16 mouse cellular contexts compared by ENCODE assay signal in the genomic region with DNA sequence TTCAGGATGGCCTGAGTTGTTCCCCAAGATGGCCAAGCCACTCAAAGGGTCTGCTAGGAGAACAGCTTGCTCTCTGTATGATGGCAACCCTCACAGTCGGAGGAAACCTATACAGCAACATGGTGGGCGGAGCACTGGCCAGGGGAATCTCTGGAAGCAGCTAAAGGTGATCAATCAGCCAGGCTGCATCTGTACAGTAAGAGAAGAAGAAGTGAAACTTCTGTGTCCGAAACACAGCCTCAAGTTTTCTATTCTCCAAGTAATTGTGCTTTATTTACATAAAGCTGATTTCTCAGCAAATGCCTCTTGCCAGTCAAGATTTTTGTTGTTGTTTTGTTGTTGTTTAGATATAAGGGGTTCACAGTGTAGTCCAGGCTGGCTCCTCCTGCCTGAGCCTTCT. TPM values are rescaled to one million over a fixed set of nuclear protein-coding genes. Genes with fewer than 3 reads are reported as not detected.
"Had no signal": no experiment of that assay in that cellular context is flagged by ENCODE, and none has a peak within 500 bp of the region (broad histone marks: within the 10 kb centered on the region; RNA-seq: fewer than 3 reads in every experiment).

No protein-coding gene starts in this region.

- ATAC-seq: liver, postnatal 0 days; midbrain, embryonic 16.5 days had no signal

- H3K4me1 ChIP-seq: lung, embryonic 15.5 days; midbrain, embryonic 10.5 days; midbrain, embryonic 12.5 days; neural tube, embryonic 12.5 days had no signal

- H3K36me3 ChIP-seq: lung, embryonic 15.5 days; midbrain, embryonic 10.5 days; midbrain, embryonic 12.5 days; neural tube, embryonic 12.5 days had no signal

- H3K27ac ChIP-seq: lung, embryonic 15.5 days; midbrain, embryonic 10.5 days; midbrain, embryonic 12.5 days; neural tube, embryonic 12.5 days had no signal

- H3K4me3 ChIP-seq: lung, embryonic 15.5 days; midbrain, embryonic 10.5 days; midbrain, embryonic 12.5 days; neural tube, embryonic 12.5 days had no signal

- H3K4me2 ChIP-seq: lung, embryonic 15.5 days; midbrain, embryonic 12.5 days; neural tube, embryonic 12.5 days had no signal

- DNase-seq: liver, postnatal 0 days; lung, adult 2 months; lung, postnatal 10 days; lung, postnatal 4 days; midbrain, embryonic 14.5 days; right cerebral cortex, postnatal 14 days; thymus, adult 18-20 months; thymus, postnatal 14 days; thymus, postnatal 36 days had no signal

- H3K9me3 ChIP-seq: lung, embryonic 15.5 days; midbrain, embryonic 10.5 days; midbrain, embryonic 12.5 days; neural tube, embryonic 12.5 days had no signal

- H3K27me3 ChIP-seq: lung, embryonic 15.5 days; neural tube, embryonic 12.5 days had no signal

- H3K9ac ChIP-seq: liver, postnatal 0 days; lung, embryonic 15.5 days; midbrain, embryonic 12.5 days; neural tube, embryonic 12.5 days had no signal

RNA-seq across cellular contexts. Expression of gene Jaml, which starts 1.1 kb away (rescaled TPM):
- polyA plus RNA-seq: neural tube, embryonic 14.5 days had no signal

RNA-seq across cellular contexts. Expression of gene Mpzl3, which starts 22.9 kb away (rescaled TPM):
- total RNA-seq: megakaryocyte-erythroid progenitor cell, adult 5-6 weeks had no signal

RNA-seq across cellular contexts. Expression of gene Mpzl2, which starts 38.3 kb away (rescaled TPM):
- total RNA-seq: megakaryocyte-erythroid progenitor cell, adult 5-6 weeks had no signal
- polyA plus RNA-seq: neural tube, embryonic 14.5 days had no signal

RNA-seq across cellular contexts. Expression of gene Scn2b, which starts 39.7 kb away (rescaled TPM):
- total RNA-seq: megakaryocyte-erythroid progenitor cell, adult 5-6 weeks had no signal
